Mouse (Mus musculus) left cerebral cortex, postnatal 36 days (tissue): ENCODE data around the gene Elmod3. TPM values are rescaled to one million over a fixed set of nuclear protein-coding genes. Genes with fewer than 3 reads are reported as not detected.

ENCODE experiments used
- DNase-seq, 2 experiments: peaks; one replicate each; pipeline ENCODE4 v3.0.0; 2021 to 2022; ENCODE audit warnings: low spot score in 2 of 2, mixed read lengths in 1 of 2
- intact Hi-C: fragments of 180-260 bp; cut with DNase I; formaldehyde crosslinking; loops from one replicate; pipeline ENCODE4 v1.15.1; 2025
- total RNA-seq, 2 experiments: library from RNA; stranded (reverse); gene quantifications; 2 replicates each; pipeline ENCODE4 v1.2.3; 2021

The Elmod3 gene
- total RNA-seq, 2 experiments from 2014 or later, result 19.7 to 19.9 TPM

GRCm38 (mm10) chr6:72615561-72616375, 17.6 kb upstream of the Elmod3 start:
- intact Hi-C loops, result loop anchor here (1.0 to 5.0 kb wide), 2 partner anchors 17 to 287 kb away; partner anchors contain the start of genes Elmod3 and Retsat
- no peak for DNase-seq

- DNase-seq, result no peak
- intact Hi-C loops, result loop anchor here (5.0 kb wide), 1 partner anchor 287 kb away; no protein-coding TSS in a partner anchor
These were observed 16.9 kb upstream of the Elmod3 start for GRCm38 (mm10) chr6:72615151-72615550.

- DNase-seq, result no peak
- intact Hi-C loops, result no loop called here
These were observed 12.0 kb upstream of the Elmod3 start for GRCm38 (mm10) chr6:72610261-72610660.

GRCm38 (mm10) chr6:72608662-72609184, 10.5 kb upstream of the Elmod3 start:
- DNase-seq, result no peak
- intact Hi-C loops, result no loop called here

- no peak for DNase-seq
- intact Hi-C loops, result no loop called here
These were observed 9.5 kb upstream of the Elmod3 start for GRCm38 (mm10) chr6:72607676-72608075.

- intact Hi-C loops, result no loop called here
- DNase-seq, result no peak
These were observed 8.8 kb upstream of the Elmod3 start for GRCm38 (mm10) chr6:72607060-72607459.

- DNase-seq, result no peak
- intact Hi-C loops, result no loop called here
These were observed 5.9 kb upstream of the Elmod3 start for GRCm38 (mm10) chr6:72604066-72604465.

GRCm38 (mm10) chr6:72601732-72602131, 3.5 kb upstream of the Elmod3 start:
- intact Hi-C loops, result no loop called here
- peak; percentile 73 to 78 for DNase-seq

GRCm38 (mm10) chr6:72600771-72601170, 2.6 kb upstream of the Elmod3 start:
- no peak for DNase-seq
- intact Hi-C loops, result no loop called here

GRCm38 (mm10) chr6:72600216-72600615, 2.0 kb upstream of the Elmod3 start:
- intact Hi-C loops, result no loop called here
- DNase-seq, result no peak

- intact Hi-C loops, result loop anchor here (1.0 kb wide), 1 partner anchor 17 kb away; the partner anchor contains the start of gene Tgoln1
- no peak for DNase-seq
These were observed 761 bp upstream of the Elmod3 start for GRCm38 (mm10) chr6:72598791-72599557.

GRCm38 (mm10) chr6:72597083-72597874, 934 bp downstream of the Elmod3 start:
- DNase-seq, result no peak
- intact Hi-C loops, result no loop called here

- intact Hi-C loops, result no loop called here
- DNase-seq, result no peak
These were observed 4.3 kb downstream of the Elmod3 start for GRCm38 (mm10) chr6:72593914-72594313.

GRCm38 (mm10) chr6:72593011-72593803, 5.0 kb downstream of the Elmod3 start:
- intact Hi-C loops, result no loop called here
- no peak for DNase-seq

GRCm38 (mm10) chr6:72590111-72590510, 8.1 kb downstream of the Elmod3 start:
- intact Hi-C loops, result no loop called here
- no peak for DNase-seq

- no peak for DNase-seq
- intact Hi-C loops, result no loop called here
These were observed 9.9 kb downstream of the Elmod3 start for GRCm38 (mm10) chr6:72588307-72588706.

- no peak for DNase-seq
- intact Hi-C loops, result no loop called here
These were observed 11.5 kb downstream of the Elmod3 start for GRCm38 (mm10) chr6:72586701-72587100.

- intact Hi-C loops, result no loop called here
These were observed 14.1 kb downstream of the Elmod3 start for GRCm38 (mm10) chr6:72584154-72584553.

More at GRCm38 (mm10) chr6:72584154-72584553, 14.1 kb downstream of the Elmod3 start:
- DNase-seq, result no peak
